Mouse (Mus musculus) forebrain, postnatal 0 days (tissue): ENCODE results near the gene Clcnkb. TPM values are rescaled to one million over a fixed set of nuclear protein-coding genes. Genes with fewer than 3 reads are reported as not detected.

Experiments used
- ATAC-seq: fragments of 200-750 bp; cut with Nextera tagmentation; 2 replicates; pipeline ENCODE4 v1.8.0; 2017; ENCODE audit warnings: mild to moderate bottlenecking, moderate library complexity
- DNase-seq: peaks from one replicate; pipeline ENCODE4 v3.0.0-alpha.2; 2015
- H3K27ac ChIP-seq: fragments of 300-500 bp; sonication (generic); 2 replicates; pipeline ENCODE4 v1.5.1; 2014; ENCODE audit warnings: low read depth, mild to moderate bottlenecking, antibody characterized with exemption, low read length, moderate library complexity, mixed read lengths
- H3K27me3 ChIP-seq: fragments of 300-500 bp; sonication (generic); 2 replicates; pipeline ENCODE4 v1.6.1; 2014; ENCODE audit warnings: mild to moderate bottlenecking, low read length, mixed read lengths; ENCODE audit not compliant: insufficient read depth
- H3K36me3 ChIP-seq: fragments of 300-500 bp; sonication (generic); 2 replicates; pipeline ENCODE4 v1.6.1; 2014; ENCODE audit warnings: mild to moderate bottlenecking, moderate library complexity; ENCODE audit not compliant: insufficient read depth
- H3K4me1 ChIP-seq: fragments of 300-500 bp; sonication (generic); 2 replicates; pipeline ENCODE4 v1.6.1; 2014; ENCODE audit warnings: antibody characterized with exemption; ENCODE audit not compliant: insufficient read depth
- H3K4me2 ChIP-seq: fragments of 300-500 bp; sonication (generic); 2 replicates; pipeline ENCODE4 v1.6.1; 2014; ENCODE audit warnings: low read depth, mild to moderate bottlenecking, moderate library complexity
- H3K4me3 ChIP-seq: fragments of 300-500 bp; sonication (generic); 2 replicates; pipeline ENCODE4 v1.5.1; 2014; ENCODE audit warnings: low read depth, low read length, mixed read lengths
- H3K9ac ChIP-seq: fragments of 300-500 bp; sonication (generic); 2 replicates; pipeline ENCODE4 v1.6.1; 2014; ENCODE audit warnings: mild to moderate bottlenecking
- H3K9me3 ChIP-seq: fragments of 300-500 bp; sonication (generic); 2 replicates; pipeline ENCODE4 v1.6.1; 2016; ENCODE audit warnings: low read length
- CTCF ChIP-seq: sonication (generic); IDR thresholded peaks from 2 replicates; pipeline ENCODE4 v1.5.1; 2016; ENCODE audit warnings: antibody characterized with exemption, control low read depth, low read depth
- WGBS: fragments of 180-500 bp; shearing (Covaris S2); extraction: QIAGEN DNeasy Blood & Tissue Kit; methylation state at CpG from one replicate; pipeline ENCODE4 v1.1.7; 2014; 5-methylcytosine and 5-hydroxymethylcytosine counted together
- polyA plus RNA-seq: library from polyadenylated mRNA; unstranded; fragments of >200 nt; fragmentation: Nextera tagmentation; extraction: Ambion mirVana; gene quantifications from 2 replicates; pipeline ENCODE4 v1.2.1, GENCODE M21; 2015
- total RNA-seq: library from RNA; depleted of rRNA; stranded (reverse); fragments of >200 nt; gene quantifications from 2 replicates; pipeline ENCODE4 v1.2.3, GENCODE M21; 2014

The Clcnkb gene
- total and polyA plus RNA-seq, 2 experiments from 2014 or later = not detected

DNA sequence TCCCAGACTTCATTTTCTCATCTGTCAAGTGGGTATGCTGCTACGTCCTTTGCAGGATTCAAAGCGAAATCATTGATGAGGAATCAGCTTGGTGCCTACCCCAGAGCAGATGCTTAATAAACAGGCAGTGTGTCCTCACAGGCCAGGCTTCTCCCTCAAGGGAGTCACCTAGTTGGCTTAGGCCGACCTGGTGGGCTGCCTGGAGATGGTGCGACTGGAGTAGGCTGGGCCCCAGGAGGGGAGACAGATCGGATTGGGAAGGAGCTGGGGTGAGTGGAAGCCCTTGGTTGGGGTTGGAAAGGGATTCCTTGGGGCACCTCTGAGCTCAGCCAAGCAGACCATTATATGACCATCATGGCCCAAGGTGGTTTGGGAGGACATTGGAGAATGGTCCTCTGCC lies 43.4 kb downstream of the Clcnkb start:
- no peak for TF ChIP-seq CTCF
- Histone ChIP-seq H3K9ac (no peak overlapping the region), H3K4me1 (no peaks in the 10 kb centered on the region), H3K4me3 (no peak overlapping the region), H3K27me3 (no peaks in the 10 kb centered on the region), H3K36me3 (no peaks in the 10 kb centered on the region), H3K4me2 (no peak overlapping the region), H3K9me3 (no peaks in the 10 kb centered on the region), H3K27ac (no peak overlapping the region)
- 95% methylated on average over 5 of the region's 5 CpGs for WGBS
- ATAC-seq = no peak
- no peak for DNase-seq

DNA sequence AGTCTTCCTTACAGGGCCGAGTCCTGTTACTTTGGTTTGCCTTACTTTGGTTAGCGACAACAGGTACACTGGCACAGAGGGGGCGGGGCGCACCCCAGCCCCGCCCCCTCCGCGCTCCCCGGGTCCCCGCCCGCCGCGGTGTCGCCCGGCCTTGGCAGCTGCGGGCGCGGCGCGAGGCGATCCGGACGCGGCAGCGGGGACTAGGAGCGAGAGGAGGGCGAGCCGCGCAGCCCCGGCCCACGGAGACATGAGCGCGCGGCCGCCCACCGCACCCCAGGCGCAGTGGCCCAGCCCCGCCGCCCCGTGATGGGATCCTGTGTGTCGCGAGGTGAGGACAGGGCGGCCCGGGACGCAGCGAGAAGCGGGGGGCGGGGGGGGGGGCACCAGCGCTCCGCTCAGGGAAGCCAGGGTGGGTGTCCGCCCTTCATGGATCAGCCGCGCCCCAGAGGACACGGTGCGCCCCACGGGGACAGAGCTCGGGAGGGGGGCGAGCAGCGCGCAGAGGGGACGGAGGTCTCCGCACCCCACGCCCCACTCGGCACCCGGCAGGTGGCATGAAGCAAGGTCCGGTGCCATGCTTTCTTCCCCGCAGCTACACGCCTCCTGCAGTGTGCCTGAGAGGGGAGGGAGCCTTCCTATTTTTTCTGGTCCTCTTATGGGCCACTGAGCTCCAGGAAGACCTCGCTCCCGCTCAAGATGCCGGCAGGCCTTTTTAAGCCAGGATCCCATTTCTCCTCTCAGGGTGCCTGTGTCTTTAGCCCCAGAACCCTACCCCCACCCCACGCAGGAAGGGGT lies 47.6 kb downstream of the Clcnkb start, which contains the start of gene Fam131c:
Gene Fam131c, plus strand, starts transcription at position 224 of the 795 bp plus-strand sequence.
- no peaks in the 10 kb centered on the region for H3K4me1 ChIP-seq
- peak within 1 kb of the TSS; percentile 83 for H3K4me2 ChIP-seq
- no peaks in the 10 kb centered on the region for H3K27me3 ChIP-seq
- H3K4me3 ChIP-seq = peak within 1 kb of the TSS; percentile 77
- no peaks in the 10 kb centered on the region for H3K36me3 ChIP-seq
- no peak for TF ChIP-seq CTCF
- ATAC-seq = peak; percentile 66
- H3K27ac ChIP-seq = no peak within 1 kb of the TSS
- H3K9ac ChIP-seq = peak within 1 kb of the TSS; percentile 78
- H3K9me3 ChIP-seq = no peaks in the 10 kb centered on the region
- DNase-seq = peak; percentile 32
- under 1% methylated on average over 66 of the region's 71 CpGs for WGBS

DNA sequence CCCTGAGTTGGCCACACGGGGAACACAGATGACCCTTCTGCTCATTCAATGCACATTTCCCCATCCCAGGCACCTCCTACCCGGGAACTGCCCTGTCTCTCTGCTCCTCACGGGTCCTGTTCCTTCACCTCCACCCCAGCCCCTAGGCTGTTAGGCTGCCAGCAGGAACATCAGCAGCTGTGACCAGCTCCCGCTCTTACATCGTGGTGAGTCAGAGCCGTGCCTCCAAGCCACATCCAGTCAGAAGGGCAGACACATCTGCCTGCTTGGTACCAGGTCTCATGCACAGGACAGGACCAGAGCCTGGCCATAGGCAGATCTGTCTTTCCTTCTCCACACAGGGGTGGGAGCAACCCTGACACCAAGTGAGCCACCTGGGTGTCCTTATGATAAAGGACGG lies 49.9 kb downstream of the Clcnkb start:
- no peak overlapping the region for H3K27ac ChIP-seq
- H3K9me3 ChIP-seq = no peaks in the 10 kb centered on the region
- H3K9ac ChIP-seq = no peak overlapping the region
- 62% methylated on average over 7 of the region's 7 CpGs for WGBS
- DNase-seq (no peak), ATAC-seq (no peak)
- H3K36me3 ChIP-seq = no peaks in the 10 kb centered on the region
- H3K4me2 ChIP-seq = no peak overlapping the region
- no peak for TF ChIP-seq CTCF
- no peak overlapping the region for H3K4me3 ChIP-seq
- no peaks in the 10 kb centered on the region for H3K4me1 ChIP-seq
- no peaks in the 10 kb centered on the region for H3K27me3 ChIP-seq

- WGBS = 59% methylated on average over 8 of the region's 8 CpGs
- Histone ChIP-seq H3K36me3 (no peaks in the 10 kb centered on the region), H3K4me1 (no peaks in the 10 kb centered on the region), H3K4me2 (no peak overlapping the region), H3K9ac (no peak overlapping the region), H3K9me3 (no peaks in the 10 kb centered on the region), H3K27ac (no peak overlapping the region), H3K4me3 (no peak overlapping the region), H3K27me3 (no peaks in the 10 kb centered on the region)
- TF ChIP-seq CTCF = no peak
- no peak for DNase-seq
- ATAC-seq = no peak
Observed at GRCm38 (mm10) chr4:141365126-141365525, 50.7 kb downstream of the Clcnkb start.

DNA sequence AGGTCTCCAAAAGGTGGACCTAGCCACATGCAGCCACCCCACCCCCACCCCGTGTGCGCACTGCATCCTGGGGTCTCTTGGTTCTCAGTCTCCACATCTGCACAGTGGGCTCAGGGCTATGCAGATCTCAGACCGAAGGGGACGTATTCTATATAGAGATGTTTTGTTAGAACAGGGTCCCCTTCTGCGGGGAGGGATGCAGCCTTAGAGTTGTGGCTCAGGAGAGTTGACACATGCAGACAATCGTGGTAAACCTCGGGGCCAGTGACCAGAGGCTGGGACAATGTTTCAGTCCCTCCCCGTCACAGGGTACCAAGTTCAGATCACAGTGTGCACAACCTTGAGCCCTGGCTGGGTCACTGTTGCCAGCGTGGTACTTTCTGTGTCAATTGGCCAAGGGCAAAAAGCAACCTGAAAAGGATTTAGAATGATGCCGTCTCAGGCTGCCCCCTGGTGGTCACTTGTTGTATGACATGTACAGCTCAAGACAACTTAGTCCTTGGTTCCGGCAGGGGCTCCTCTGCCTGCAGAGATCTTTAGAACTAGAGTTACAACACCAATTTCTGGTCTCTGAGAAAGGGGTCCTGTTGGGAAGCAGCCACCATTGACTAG lies 52.8 kb downstream of the Clcnkb start:
- Histone ChIP-seq H3K9ac (no peak overlapping the region), H3K4me1 (no peaks in the 10 kb centered on the region), H3K27me3 (no peaks in the 10 kb centered on the region), H3K4me3 (no peak overlapping the region), H3K36me3 (no peaks in the 10 kb centered on the region), H3K4me2 (no peak overlapping the region), H3K27ac (no peak overlapping the region), H3K9me3 (no peaks in the 10 kb centered on the region)
- DNase-seq = peak; percentile 91
- peak; percentile 94 for TF ChIP-seq CTCF
- 24% methylated on average over 11 of the region's 11 CpGs for WGBS
- no peak for ATAC-seq

DNA sequence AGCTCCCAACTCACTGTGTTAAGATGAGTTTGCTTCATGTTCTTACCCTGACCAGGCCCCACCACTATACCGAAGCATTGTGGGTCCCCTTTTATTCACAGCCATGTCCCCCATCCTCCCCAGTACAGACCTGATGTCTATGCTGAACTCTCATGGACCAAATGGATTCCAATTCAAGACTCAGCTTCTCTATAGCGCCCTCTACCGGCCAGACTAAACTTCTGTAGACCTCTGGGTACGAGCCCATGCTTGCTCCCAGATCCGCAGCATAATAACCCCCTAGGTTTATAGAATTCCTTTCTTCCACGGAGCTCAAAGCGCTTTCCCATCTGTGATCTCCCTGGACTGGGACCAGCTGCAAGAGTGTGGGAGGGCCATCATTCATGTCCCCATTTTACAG lies 55.0 kb downstream of the Clcnkb start:
- no peak overlapping the region for H3K4me3 ChIP-seq
- H3K4me1 ChIP-seq = no peaks in the 10 kb centered on the region
- no peak overlapping the region for H3K9ac ChIP-seq
- H3K27me3 ChIP-seq = no peaks in the 10 kb centered on the region
- no peaks in the 10 kb centered on the region for H3K36me3 ChIP-seq
- peak; percentile 50 for TF ChIP-seq CTCF
- H3K9me3 ChIP-seq = no peaks in the 10 kb centered on the region
- 27% methylated on average over 7 of the region's 7 CpGs for WGBS
- no peak for ATAC-seq
- no peak overlapping the region for H3K4me2 ChIP-seq
- H3K27ac ChIP-seq = no peak overlapping the region
- peak; percentile 35 for DNase-seq

- no peak overlapping the region for H3K4me2 ChIP-seq
- no peaks in the 10 kb centered on the region for H3K36me3 ChIP-seq
- no peaks in the 10 kb centered on the region for H3K4me1 ChIP-seq
- no peak overlapping the region for H3K9ac ChIP-seq
- no peak for ATAC-seq
- H3K27ac ChIP-seq = no peak overlapping the region
- no peaks in the 10 kb centered on the region for H3K27me3 ChIP-seq
- DNase-seq = no peak
- TF ChIP-seq CTCF = no peak
- no peak overlapping the region for H3K4me3 ChIP-seq
- no peaks in the 10 kb centered on the region for H3K9me3 ChIP-seq
- WGBS = 86% methylated on average over 6 of the region's 6 CpGs
Observed at GRCm38 (mm10) chr4:141359222-141359621, 56.6 kb downstream of the Clcnkb start.
